Mouse (Mus musculus) embryonic fibroblast, embryonic 13.5 days (primary cell): Measurements from ENCODE around the gene Mindy2.
A peak's percentile ranks its signal among the peaks of the same experiment; 100 is the strongest.

Experiments used
- CTCF ChIP-seq: IDR thresholded peaks from 2 replicates; pipeline ENCODE4 v1.5.1; 2011; ENCODE audit warnings: mild to moderate bottlenecking, control low read depth, low read length, moderate library complexity, borderline replicate concordance; ENCODE audit not compliant: insufficient read depth
- POLR2A ChIP-seq: IDR thresholded peaks from 2 replicates; pipeline ENCODE4 v1.6.1; 2011; ENCODE audit warnings: low read depth, mild to moderate bottlenecking, control low read depth, low read length, moderate library complexity

GRCm38 (mm10) chr9:70678682-70679131 lies 21.7 kb upstream of the Mindy2 start, which contains the start of gene Adam10:
- no peak for TF ChIP-seq CTCF
- peak; percentile 92 for TF ChIP-seq POLR2A
